Mouse (Mus musculus) induced T-regulatory cell, adult 2 months (primary cell): Measurements from ENCODE around the gene Spdye4a.

Experiments
- DNase-seq: peaks from one replicate; pipeline ENCODE4 v3.0.0-alpha.2; 2012; ENCODE audit warnings: low read depth

Gene Spdye4a

DNA sequence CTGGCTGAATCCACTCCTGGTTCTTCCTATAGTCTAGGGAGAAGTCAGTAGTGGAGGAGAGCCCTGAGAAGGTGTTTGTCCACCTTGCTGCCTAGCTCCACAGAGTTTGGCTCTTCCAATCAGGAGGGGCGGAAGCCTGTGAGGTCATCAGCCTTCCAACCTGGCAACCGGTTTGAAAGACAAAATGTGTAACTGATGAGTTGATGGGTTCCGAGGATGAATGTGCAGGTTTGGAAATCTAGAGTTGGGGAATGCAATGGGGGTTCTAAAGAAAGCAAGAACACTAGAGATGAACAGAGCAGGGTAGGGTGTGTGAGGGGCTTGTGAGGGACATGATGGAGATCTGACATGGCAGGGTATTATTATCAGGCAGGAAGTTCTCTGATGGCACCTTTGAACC, at the start of gene Spdye4a:
TSS of gene Spdye4a (minus strand) at position 101 of the 400 bp plus-strand sequence.
- no peak for DNase-seq

DNA sequence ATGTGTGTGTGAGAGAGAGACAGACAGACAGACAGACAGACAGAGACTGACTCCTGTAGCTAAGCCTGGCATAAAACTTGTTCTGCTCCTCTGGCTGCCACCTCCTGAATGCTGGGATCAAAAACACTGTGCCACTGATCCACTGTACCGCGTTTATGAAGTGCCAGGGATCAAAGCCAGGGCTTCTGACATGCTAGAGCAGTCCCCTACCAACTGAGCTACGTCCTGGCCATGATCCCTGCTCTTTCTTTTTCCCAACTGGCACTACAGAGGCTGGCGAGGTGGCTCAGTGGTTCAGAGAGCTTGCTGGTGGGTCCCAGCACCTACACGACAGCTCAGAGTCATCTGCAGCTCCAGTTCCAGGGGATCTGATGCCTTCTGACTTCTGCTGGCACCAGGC, 49.1 kb upstream of the Spdye4a start:
- DNase-seq: no peak

DNA sequence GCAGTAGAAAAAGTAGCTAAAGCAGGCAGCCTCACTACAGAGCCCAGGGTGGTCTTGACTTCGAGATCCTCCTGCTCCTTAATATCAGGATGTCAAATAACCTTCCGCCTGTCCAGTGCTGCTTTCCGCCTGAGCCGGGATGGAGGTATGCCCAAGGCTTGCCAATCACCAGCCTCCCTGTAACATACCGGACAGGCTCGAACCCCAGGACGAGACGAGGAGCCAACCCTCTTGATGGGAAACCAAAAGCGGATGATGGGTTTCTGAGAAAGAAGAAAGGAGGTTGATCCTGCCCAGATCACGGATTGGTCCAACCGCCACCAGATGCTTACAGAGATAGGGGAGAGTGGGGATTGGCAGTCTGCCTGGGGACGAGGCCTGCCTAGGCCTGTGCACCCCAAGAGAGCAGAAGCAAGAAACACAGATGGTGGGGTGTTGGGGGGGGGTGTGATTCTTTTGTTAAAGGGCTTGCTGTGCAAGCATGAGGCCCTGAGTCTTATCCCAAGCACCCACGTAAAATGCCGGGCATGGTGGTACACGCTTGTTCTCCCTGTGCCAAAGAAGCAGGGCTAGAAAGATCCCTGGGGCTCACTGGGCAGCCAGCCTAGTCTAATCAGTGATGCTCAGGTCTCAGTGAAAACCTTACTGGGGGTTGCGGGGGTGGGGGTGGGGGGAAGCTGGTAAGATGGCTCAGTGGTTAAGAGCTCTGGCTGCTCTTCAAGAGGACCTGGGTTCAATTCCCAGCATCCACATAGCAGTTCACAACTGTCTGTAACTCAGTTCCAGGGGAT, 46.0 kb upstream of the Spdye4a start:
- DNase-seq: no peak

DNA sequence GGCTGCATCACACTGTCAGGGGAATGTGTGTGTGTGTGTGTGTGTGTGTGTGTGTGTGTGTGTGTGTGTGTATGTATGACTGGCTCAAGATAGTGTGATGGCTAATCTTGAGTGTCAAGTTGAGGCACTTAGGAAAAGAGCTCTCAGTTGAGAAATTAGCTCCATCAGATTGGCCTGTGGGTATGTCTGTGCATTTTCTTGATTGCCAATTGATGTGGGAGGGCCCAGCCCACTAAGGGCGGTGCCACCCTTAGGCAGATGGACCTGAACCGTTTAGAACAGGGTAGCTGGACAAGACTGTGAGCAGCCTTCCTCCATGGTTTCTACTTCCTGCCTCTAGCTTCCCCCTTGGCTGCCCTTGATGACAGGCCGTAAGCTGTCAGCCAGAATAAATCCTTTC, 45.4 kb upstream of the Spdye4a start:
- no peak for DNase-seq

DNA sequence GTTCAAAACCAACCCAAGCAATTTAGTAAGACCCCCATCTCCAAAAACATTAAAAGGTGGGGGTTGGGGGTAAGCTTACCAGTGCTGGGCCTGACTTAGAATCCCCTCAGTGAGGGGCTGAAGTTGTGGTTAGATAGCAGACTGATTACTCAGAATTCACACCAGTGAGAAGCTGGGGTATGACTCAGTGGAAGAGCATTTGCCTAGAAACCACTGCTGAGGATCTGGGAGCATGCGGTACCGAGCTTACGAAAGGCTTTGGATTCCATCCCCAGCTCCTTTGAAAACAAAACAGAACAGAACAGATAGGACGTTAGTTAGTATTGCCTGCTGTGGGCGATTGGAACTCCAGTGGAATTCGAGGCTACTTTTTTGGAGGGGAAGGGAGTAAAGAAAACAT, 45.0 kb upstream of the Spdye4a start:
- no peak for DNase-seq

DNA sequence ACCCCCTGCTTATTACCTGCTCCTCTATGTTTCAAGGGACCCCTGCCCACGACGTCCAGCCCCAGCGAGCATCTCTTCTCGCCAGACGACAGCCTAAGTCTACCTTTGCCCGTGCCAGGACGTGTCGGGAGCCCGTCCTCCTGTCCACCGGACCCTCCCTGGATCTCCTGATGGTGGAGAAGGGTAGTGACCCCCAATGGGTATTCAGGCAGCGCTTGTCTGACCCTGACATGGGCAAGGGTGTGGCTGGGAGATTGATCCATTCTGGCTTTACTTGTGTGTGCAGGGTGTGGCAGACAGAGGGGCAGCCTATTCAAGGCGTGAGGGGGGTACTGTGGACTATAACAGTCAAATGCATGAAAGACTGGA, 43.4 kb upstream of the Spdye4a start:
- DNase-seq: no peak

DNA sequence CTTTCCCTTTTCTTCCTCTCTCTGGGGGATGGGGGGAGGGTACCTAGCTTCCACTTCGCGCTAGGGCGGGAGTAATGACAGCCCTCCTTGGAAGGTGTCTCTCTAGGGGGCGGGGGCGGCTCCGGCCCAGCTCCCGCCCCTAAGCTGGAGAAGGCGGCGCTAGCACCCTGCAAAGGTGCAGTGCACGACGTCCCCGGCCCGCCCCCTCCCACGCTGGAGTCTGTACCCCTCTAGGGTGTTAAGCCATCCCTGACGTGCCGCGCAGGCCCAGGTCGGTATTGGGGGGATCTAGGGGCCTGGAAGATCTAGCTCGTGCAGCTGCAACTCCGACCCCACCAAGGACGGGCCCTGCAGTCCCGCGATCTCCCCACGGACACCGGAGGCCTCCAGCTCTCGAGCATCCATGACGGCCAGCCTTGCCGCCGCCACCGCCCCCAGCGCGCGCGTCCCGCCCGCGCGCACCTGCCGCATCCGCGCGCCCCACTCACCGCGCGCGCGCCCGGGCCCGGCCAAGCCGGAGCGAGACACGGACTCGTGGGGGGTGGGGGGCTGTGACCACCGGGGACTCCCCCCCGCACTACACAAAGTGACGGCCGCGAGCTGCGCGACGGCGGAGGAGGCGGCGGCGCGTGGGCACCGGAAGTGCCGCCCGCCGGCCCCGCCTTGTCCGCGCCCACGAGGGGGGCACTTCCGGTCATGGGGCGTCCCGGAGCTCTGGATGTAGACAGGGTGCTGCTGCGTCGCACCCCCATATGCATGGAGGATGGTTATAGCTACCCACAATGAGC, 42.9 kb upstream of the Spdye4a start, which contains the start of gene Zfp316:
TSS of gene Zfp316 (minus strand) at position 660 of the 788 bp plus-strand sequence.
- peak; percentile 64 for DNase-seq

DNA sequence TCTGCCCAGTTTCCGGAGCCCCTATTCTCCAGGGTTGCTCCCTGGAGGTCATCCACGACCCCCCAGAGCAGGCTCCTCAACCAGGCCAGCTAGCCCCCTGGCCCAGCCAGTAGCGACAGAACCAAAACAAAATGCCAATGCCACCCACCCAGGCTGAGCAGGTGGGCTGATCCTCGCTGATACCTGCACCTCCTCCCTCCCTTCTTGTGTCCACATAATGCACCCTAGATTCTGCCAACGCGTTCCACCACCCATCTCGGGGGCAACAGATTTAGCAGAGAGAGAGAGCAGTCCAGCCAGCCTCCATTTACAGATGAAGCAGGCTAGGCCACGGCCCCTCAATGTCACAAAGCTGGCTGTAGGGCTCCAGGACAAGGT, 42.3 kb upstream of the Spdye4a start:
- no peak for DNase-seq

DNA sequence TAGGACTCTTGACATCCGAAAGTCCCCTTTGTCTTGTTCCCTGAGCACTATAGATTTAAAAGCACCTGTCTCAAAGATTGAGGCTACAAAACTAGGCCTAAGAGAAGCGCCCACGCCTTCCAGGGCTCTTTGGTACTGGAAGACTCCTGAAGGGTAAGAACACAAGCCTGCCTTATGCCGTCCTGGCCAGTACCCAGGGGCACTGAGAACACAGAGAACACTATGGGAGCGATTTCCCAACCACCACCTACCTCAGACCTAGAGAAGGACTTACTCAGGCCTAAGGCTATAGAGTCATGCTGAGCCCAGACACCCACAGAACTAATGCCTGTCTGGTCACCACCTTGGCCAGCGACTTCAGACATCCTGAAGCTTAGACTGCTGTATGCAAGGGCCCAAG, 40.1 kb upstream of the Spdye4a start:
- no peak for DNase-seq

DNA sequence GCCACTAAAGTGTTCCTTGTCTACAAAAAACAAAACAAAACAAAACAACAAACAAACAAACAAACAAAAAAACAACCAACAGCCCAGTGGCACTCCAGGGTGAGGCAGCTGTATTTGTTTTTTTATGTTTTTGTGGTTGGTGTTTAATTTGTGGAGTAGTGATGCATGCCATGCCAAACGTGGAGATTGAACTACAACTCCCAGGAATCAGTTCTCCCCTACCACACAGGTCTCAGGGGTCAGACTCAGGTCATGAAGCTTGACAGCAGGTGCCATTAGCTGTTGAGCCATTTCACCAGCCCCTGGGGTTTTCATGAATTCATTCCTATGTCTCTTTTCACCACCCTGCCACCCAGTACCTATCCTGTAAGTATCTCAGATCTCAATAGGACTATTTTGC, 38.7 kb upstream of the Spdye4a start:
- no peak for DNase-seq

DNA sequence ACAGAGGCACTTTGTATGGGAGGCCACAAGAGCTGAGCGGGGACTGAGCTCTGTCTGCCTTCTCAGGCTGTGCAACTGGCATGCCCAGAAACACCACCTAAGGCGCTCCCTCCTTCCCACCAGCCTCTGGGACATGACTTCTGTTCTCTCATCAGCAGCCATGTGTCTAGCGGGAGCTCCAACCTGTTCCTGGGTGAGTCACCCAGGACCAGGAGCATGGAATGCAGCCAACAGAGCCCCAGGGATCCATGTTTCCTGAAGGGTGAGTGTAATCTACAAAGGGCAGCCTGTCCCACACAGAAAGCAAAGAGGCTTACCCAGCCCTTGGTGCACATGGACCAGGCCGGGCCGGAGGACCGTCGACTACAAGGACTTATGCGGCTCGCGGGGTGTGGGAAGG, 38.0 kb upstream of the Spdye4a start:
- DNase-seq: no peak

DNA sequence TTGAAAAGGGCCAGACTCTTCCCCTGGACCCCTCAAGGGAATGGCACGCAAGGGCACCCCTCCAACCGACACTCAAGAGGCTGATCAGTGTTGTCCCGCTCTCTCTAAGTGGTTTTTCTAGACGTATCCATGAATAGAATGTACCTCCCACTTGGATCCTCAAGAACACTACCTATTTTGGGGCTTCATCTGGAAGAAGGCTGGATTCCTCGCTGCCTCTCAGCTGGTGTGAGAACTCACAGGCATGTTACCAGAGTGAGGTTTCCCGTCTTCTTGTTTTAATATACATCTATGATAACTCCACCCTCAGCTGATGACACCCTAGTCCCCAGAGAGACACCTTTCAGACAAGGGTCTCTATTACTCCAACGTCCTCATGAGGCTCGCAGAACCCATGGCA, 34.9 kb upstream of the Spdye4a start:
- DNase-seq: no peak

DNA sequence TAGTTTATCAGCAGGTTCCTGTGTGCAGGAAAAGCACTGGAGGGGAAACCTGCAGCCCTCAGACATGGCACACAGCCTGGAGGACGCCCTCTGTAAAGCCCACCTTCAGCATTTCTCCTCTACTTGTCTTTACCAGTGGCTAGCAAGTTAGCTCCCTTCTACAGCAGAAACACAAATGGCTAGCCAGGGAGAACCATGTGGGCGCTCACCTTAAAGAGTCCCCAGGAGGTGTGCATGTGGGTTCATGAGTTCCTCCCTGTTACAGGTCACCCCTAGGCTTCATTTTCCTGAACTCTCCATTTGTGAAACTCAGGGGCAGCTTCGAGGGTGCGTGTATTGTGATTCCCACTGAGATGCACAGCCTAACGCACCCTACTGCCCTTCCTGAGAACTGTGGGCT, 29.1 kb upstream of the Spdye4a start:
- no peak for DNase-seq

DNA sequence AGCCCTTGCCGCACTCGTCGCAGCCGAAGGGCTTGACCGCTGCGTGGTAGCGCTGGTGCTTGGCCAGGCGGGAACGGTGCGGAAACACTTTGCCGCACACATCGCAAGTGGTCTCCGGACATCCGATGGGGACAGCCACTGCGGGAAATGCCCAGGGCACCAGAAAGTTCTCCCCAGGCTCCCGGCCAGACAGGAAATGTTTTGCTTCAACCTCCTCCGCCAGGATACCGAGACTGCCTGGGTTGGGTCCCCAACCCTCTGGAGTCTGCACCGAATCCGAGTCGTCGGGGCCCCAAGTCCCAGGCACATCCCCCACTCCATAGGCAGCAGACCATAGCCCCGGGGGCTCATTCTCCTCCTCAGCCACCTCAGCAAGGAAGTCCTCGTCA, 28.4 kb upstream of the Spdye4a start:
- DNase-seq: no peak

DNA sequence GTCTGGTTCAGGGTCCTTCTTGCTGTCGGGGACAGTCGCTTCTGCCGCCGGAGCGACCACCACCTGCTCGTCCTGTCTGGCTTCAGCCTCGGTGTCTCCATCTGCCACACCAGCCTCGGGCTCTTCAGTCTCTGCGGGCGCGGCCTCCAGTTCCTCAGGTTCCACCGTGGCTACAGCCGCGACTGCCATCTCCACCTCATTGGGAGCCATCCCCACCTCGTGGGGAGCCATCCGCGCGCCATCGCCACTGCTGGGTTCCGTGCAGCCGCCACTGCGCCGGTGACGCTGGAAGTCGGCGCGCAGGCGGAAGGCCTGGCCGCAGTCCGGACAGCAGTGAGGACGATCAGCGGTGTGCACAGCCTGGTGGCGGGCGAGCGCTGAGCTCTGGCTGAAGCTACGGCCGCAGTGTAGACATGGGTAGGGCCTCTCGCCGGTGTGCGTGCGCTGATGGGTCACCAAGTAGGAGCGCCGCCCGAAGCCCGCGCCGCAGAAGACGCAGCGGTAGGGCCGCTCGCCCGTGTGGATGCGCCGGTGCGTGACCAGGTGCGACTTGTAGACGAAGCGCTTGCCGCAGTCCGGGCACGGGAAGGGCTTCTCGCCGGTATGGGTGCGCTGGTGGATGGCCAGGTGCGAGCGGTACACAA, 27.9 kb upstream of the Spdye4a start:
- DNase-seq: no peak

DNA sequence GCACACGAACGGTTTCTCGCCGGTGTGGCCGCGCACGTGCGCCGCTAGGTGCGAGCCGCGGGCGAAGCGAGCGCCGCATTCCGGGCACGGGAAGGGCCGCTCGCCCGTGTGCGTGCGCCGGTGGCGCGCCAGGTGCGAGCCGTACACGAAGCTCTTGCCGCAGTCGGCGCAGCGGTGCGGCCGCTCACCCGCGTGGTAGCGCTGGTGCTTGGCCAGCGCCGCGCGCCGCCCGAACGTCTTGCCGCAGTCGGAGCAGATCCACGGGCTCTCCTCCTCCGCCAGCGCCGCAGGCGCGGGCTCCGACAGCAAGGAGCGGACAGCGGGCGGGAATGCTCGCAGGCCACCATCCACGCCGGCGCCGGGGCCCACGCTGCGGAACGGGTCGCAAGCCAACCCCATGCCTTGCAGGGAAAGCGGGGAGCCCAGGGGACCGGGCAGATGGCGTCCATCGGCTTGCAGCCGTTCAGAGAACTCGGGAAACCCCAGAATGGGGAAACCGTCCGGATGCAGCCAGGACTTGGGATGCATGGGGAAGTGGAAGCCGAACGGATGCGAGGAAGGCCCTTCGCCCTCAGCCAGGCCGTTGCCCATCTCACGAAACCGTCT, 27.3 kb upstream of the Spdye4a start:
- DNase-seq: no peak

DNA sequence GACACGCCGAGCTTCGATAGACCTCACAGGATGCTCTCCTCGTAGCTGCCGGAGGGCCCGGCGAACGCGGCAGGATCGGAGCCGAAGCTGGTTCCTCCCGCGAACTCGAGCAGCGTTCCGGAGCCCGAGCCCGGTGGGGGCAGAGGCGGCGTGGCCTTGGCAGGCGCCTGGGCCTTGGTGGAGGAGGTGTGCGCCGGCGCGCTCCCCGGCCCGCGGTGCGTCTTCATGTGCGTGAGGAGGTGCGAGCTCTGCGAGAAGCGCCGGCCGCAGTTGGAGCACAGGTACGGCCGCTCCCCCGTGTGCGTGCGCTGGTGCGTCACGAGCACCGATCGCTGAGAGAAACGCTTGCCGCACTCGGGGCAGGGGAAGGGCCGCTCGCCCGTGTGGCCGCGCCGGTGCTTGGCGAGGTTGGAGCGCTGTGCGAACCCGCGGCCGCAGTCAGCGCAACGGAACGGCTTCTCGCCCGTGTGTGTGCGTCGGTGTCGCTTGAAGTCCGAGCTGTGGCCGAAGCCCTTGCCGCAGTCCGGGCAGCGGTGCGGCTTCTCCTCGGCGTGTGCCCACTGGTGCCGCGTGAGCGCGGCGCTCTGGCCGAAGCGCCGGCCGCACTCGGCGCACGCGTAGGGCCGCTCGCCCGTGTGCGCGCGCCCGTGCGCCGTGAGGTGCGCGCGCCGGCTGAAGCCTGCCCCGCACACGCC, 26.6 kb upstream of the Spdye4a start:
- peak; percentile 17 for DNase-seq

DNA sequence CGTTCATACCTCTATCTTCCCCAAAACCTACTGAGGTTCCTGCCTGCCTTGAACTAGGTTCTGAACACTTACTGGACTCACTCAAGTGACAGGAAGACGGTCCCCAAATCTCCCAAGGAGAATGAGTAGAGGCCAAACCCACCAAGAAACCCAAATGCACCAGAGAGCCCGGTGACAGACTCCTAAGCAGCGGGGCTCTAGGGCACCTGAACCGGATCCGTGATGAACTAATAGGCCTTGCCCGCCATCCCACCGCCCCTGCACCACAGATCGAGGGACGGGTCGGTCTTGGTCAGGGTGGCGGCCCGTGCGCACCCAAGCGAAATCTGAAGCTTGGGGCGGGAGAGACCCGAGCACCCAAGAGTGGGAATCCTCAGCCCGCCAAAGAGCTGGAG, 26.1 kb upstream of the Spdye4a start:
- no peak for DNase-seq

DNA sequence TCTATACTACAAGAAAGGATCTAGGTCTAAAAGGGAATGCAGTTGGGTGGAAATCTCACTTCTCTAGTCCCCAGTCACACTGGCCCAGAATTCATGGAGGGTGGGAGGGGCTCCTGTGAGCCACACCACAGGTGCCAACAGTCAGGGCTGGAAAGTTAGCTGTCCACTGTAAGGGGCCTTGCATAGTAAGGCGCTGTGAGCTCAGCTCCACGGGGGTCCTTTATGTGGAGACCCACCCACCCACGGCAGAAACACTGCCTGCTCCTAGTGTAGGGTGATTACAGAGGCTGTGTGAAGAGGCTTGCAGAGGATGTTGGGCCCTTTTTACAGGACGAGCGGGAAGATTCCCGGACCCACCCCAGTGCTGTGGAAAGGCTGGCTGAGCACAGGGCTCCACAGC, 25.3 kb upstream of the Spdye4a start:
- no peak for DNase-seq

DNA sequence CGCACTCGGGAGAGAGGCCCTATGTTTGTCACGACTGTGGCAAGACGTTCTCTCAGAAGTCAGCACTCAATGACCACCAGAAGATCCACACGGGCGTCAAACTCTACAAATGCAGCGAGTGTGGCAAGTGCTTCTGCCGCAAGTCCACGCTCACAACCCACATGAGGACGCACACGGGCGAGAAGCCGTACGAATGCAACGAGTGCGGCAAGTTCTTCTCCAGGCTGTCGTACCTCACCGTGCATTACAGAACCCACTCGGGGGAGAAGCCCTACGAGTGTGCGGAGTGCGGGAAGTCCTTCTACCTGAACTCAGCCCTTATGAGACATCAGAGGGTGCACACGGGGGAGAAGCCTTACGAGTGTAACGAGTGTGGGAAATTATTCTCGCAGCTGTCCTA, 18.2 kb upstream of the Spdye4a start:
- DNase-seq: no peak

DNA sequence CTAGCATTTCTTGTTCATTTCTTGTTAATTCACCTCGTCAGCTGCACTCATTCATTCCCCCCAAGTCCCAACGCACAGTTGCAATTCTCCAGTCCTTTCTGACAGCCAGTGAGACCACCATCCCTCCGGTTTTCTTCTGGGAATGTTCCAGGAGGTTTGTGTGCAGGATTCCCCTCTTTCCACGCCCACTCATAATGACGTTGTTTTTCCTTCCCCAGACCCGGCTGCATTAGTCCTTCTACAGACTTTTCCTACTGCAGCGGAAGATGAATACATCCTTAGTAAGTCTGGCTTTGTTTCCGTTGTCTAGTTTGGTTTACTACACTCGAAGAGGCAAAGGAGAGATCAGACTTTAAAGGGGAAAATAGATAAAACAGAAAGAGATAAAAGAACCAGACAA, 9.3 kb upstream of the Spdye4a start:
- peak; percentile 12 for DNase-seq

DNA sequence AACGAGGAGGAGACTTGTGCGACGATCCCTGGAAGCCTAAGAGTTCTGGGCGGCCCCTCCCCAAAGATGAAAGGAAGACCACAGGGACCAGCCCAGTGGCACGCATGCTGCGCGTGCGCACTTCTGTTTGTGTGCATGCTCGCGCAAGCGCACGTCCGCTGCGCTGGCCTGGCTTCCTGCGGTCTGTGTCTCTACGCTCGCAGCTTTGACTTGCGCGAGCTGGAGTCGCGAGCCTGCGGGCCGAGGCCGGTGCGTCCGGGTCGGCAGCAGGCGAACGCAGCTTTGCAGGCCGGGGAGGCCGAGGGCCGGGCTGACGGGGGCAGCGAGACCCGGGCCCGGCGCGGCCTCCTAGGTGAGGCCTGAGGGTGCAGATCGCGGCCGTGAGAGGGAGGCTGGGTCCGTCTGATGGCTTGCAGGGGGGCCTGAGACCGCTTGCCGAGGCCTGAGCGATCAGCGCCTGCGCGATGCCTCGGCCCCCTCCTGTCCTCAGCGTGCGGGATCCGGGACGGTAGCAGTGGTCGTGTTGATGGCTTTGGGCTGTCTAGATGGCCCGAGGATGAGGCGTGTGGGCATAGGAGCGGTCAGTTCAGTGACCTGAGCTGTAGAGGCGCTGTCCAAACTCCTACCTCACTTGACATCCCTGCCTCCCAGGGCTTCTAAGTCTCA, 8.5 kb upstream of the Spdye4a start, which contains the start of gene Zfp12:
TSS of gene Zfp12 (plus strand) at position 136 of the 666 bp plus-strand sequence.
- DNase-seq: peak; percentile 94
